Mouse (Mus musculus): Measurements from ENCODE around the gene Lonp2.

The Lonp2 gene

DNA sequence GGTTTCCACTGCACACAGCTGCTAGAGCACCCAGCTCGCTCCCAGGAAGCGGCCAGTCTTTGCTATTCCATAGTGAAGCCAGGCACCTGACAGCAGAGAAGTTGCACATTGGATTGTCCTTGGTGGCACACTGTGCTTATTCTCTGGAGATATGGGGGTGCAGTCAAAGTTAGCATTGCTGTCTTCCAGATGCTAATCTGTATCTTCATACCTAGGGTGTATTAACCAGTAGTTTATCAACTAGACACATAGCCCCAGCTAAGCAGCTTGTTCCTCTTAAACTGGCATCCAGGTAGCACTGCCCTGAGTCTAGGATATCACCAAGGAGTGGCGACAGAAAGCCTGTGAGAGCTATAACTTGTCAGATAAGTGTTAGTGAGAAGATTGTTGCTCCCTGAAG lies 88.8 kb downstream of the Lonp2 start:
- DNase-seq (ENCODE audit: low read depth in 2 of 2, low spot score in 2 of 2): no peak

DNA sequence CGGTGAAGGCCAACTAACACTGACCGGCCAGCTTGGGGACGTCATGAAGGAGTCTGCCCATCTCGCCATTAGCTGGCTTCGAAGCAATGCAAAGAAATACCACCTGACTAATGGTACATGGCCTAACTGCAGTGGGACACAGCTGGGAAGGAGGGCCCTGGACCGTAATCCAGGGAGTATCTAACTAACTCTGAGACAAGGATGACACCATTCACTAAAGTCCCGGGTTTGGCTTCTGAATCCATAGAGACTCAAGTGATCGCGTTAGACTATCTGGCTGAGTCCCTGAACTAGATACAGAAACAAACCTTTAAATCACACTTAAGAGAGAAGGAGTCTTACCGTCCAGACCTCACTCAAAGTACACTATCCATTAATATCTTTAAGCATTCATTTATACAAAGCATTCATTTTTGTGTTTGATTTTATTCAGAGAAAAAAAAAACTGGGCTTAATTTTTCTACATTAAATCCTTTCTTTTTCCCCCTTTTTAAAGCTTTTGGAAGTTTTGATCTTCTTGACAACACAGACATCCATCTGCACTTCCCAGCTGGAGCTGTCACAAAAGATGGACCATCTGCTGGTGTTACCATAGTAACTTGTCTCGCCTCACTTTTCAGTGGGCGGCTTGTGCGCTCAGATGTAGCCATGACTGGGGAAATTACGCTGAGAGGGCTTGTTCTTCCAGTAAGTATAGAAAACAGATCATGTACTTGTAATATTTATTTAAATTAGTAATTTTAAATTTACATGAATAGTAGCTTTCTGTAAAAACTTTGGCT lies 89.8 kb downstream of the Lonp2 start:
- no peak for DNase-seq (ENCODE audit: low read depth in 2 of 2, low spot score in 2 of 2)

DNA sequence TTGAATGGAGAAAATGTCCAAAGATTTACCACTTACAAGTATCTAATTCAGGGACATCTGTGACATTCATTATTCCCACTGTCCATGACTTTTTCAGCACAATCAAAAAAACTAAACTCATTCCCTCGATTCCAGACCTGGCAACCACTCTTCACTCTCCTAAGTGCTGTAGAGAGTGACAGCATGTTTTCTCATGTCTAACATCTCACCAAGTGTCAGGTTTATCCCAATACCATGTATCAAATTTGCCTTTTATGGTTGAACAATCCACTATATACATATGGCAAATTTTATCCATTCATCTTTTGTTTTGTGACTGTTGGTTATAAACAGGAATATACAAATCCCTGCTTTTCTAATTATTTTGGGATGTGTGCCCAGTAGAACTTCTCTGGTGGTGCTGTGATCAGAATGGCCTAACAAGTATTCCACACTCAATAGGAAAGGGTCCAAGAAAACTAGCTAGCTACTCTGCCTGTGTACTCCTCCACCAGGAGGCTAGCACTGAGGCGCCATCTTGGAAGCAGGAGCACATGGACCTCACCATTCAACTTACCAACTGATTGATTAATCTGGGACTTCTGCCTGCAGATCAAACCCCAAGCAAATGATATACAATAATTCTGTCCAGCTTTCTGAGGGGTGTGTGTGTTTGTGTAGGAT lies 94.6 kb downstream of the Lonp2 start:
- no peak for DNase-seq (ENCODE audit: low read depth in 2 of 2, low spot score in 2 of 2)

DNA sequence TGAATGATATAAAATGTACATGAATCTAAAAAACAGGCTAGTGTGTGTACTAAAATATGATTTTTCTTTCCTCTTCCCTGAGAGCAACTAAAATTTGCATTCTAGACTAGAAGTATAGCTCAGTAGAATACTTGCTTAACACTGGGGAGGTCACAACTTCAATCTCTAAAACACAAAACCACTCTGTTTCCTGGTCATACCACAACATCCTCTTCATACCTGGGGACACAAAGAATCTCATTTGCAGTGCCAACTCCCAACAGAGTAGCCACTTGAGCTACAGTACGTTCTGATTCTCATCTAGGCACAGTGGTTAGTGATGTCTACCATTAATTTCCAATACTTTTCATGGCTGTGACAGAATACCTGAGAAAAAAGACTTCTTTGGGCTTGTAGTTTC lies 95.5 kb downstream of the Lonp2 start:
- DNase-seq (ENCODE audit: low read depth in 2 of 2, low spot score in 2 of 2): no peak

DNA sequence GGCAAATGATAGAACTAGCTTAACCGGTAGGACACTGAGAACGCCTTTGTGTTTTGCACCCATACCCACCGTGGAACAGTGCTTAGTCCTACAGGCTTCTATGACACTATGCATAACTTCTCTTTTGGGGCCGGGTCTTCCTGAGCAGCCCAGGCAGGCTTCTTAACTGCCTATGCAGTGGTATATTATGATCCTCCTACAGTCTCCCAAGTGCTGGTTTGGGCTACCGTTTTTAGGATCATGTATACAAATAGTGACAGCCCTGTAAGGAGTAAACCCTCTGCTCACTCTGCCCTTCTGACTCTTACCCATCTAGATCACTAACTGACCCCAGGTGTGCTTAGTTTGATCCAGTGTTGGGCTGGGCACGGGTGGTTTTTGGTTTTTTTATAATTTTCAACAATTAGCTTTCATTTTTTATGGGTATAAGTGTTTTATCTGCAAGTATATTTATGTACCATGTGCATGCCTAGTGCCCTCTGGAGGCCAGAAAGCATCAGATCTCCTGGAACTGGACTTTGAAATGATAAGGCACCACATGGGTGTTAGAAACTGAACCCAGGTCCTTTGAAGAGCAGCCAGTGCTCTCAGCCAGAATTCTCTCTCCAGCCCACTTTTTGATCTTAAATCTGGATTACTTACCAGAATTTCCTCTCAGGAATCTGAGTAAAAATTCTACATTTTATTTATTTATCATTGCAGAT lies 97.1 kb downstream of the Lonp2 start:
- DNase-seq (ENCODE audit: low read depth in 2 of 2, low spot score in 2 of 2): peak in 1 of 2 experiments; percentile 50

DNA sequence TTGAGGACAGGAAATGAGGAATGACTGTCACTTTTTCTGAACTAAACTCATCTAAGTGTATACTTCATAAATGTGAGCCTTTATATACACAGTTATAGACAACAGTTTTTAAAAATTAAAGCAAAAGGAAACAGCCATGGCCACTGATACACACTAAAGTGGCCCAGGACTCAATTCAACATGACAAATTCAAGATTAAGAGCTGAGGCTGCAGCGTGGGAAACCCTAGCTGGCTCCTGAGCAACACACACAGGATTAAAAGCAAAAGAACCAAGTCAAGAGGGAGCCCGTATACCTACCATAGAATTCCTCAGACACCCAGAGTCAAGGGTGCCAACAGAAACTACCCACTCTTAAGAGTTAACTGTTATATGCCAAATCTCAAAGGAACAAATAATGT lies 97.6 kb downstream of the Lonp2 start:
- DNase-seq (ENCODE audit: low read depth in 2 of 2, low spot score in 2 of 2): no peak

DNA sequence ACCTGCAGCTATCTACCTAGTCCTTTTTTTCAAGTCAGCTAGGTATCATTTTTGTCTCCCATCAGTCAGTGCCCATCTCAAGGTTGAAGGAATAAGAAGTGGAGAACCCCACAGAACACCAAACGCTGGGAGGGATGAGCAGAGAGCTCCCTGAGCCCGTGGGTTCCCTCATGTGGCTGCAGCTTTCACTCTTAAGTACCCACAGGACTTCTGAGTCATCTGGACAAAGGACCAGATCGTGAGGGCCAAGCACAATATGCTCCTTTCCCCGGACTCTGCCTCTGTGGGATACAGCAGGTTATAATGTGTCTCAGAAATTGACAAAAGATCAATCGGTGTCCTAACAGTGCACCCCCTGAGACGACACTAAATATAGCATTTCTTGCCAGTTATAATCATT lies 103.1 kb downstream of the Lonp2 start:
- no peak for DNase-seq (ENCODE audit: low read depth in 2 of 2, low spot score in 2 of 2)

DNA sequence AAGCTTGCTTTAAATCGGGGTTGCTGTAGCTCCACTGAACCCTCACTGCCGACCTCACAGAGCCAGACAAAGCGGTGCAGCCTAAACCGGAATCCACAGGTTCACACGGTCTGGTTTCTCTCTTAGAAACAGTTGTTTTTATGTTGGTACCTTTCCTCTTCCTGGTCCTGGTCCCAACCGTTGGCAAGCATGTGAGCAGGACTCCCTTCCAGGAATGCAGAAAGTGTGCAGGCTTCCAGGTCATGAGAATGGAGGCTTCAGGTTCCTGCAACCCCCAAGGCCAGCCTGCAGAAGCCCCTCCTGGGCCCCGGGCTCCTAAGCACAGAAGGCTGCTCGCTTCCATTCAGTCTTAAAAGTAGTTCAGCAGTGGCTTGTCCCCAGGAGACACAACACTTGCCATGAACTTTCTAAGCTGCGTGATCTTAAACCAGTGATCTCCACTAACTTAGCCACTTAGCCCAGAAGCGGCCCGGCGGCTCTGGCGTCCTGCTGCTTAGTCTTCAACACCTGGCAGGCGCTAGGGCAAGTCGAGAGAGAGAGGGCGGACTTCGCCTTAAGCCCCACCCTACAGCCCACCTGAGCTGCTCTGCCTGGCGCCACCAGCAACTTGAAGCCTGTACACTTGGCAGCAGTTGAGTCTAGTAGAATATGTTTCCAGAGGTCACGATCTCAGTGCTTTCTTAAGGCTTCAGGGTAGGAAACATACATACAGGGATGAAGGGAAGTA lies 104.5 kb downstream of the Lonp2 start:
- no peak for DNase-seq (ENCODE audit: low read depth in 2 of 2, low spot score in 2 of 2)

DNA sequence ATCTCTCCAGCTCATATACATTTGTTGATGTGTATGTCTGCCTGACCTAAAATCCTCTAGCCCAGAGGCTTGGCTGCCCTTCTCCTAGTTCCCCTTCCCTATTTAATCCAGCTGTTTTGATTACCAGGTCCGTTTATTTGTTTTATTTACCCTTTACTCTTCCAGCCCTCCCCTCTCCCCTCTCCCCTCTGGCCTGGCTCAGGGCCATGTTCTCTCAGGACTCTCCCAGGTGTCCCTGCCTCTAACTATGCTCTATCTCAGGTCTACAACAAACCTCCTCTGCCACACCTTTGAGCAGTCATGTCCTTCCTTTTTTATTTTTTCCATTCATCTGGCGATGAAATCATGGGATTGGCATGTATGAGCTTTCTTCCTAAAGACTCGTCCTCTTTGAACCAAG lies 106.5 kb downstream of the Lonp2 start:
- no peak for DNase-seq (ENCODE audit: low read depth in 2 of 2, low spot score in 2 of 2)

DNA sequence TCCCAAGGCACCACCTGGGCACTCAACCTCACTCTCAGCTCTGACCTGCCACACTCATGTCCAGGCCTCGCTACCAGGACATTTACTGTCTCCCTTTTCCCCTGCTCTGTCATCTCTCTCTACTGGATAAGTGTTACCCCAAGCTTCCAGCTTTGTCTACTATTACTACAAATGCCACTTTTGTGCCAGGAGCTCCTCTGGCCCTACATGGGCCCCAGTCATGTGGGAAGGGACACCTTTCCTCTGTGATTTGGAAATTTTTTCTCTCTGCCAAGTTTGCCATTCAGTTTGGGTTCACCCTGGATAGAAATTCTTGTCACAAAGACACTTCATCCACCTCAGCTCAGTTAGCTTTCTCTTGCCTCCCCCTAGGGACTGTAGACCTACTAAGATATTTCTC lies 107.0 kb downstream of the Lonp2 start:
- DNase-seq (ENCODE audit: low read depth in 2 of 2, low spot score in 2 of 2): no peak

DNA sequence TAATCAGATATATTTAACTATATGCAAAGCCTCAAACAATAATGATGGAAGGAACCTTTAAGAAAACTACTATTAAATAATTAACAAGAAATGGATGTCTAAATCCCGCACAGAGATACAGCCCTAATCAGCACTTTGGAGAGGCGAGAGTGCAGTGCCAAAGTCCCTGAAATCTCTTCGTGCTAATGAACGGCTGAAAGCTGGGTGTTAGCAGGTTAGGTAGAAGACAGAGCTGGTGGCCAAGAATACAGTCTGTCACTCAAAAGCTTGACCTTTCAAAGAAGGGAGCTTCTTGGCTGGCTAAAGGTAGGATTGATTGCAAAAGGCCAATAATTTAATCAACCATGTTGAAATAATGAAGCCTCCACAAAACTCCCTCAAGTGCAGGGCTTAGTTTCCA lies 110.3 kb downstream of the Lonp2 start:
- DNase-seq (ENCODE audit: low read depth in 2 of 2, low spot score in 2 of 2): no peak

DNA sequence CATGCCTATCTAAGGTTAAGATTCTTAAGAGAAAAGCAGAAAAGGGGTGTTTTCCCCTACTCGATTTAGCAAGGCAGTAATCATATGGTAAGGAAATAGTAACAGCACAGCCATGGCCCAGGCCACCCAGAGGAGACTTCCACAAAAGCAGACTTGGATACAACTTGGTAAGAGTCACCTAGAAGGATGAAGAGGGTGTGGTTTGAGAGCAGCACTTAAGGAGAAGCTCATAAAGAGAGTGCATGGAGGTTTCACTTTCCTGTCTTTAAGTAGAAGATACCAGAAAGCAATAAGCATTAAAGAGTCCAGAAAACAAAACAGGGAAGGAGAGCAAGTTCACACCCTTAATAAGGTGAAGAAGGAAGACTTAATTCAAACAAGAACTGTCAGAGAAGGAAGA lies 111.1 kb downstream of the Lonp2 start:
- DNase-seq (ENCODE audit: low read depth in 2 of 2, low spot score in 2 of 2): no peak

DNA sequence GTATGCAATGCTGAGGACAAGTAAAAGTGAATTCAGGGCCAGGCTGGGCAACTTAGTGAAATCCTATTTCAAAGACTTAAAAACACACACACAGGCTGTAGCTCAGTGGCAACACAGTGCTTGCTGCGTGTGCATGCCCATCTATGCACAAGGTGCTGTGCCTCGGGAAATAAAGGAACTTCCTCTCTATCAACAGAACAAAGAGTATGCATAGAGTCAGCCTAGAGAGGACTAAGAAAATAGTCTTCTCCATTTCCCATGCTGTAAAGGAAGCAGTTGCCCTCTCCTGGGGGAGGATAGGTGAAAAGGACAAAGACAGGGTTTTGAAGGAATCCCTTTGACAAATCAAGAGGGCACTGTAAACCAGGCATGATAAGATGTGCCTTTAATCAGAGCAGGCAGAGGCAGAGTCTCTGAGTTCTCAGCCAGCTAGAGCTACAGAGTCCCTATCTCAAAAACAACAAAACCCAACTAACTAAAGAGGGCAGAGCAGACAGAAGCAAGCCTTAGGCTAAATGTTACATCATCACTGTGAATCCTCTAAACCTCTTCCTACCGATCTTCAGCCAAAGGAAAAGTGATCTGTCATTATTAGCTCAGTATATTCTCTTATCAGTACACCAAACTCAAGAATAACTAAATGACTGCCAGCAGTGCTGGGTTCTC lies 111.7 kb downstream of the Lonp2 start:
- peak in 1 of 2 experiments; percentile 21 for DNase-seq (ENCODE audit: low read depth in 2 of 2, low spot score in 2 of 2)

DNA sequence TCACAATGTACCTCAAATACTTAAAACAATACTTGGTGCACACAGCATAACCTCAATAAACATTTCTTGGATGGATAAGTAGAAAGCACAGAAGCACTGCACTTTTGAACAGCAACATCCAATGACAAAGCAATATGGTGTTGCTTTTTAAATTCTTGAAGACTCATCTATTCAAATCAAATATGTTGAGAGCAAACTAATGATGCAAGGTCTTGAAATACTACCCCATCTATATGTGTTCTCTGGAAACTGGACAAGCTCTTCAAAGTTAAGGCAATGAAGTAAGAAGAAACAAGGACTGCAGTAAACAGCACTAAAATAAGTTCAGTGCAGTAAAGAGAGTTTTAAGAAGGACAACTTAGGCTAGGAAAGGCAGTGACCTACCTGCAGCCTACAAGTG lies 117.1 kb downstream of the Lonp2 start:
- no peak for DNase-seq (ENCODE audit: low read depth in 2 of 2, low spot score in 2 of 2)

DNA sequence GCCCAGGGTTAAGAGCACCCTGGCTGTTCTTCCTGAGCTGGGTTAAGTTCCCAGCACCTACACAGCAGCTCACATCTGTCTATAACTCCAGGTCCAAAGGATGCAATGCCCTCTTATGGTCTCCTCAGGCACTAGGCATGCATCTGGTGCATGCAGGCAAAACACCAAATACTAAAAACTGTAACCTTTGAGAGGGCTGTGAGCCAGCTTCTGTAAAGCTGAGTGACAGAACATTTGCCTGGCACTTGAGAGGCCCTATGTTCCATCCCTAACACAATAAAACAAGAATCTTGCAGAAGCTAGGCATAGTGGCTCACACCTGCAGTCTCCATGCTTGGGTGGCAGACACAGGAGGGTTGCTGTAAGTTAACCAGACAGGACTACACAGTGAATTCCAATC lies 117.8 kb downstream of the Lonp2 start:
- no peak for DNase-seq (ENCODE audit: low read depth in 2 of 2, low spot score in 2 of 2)

DNA sequence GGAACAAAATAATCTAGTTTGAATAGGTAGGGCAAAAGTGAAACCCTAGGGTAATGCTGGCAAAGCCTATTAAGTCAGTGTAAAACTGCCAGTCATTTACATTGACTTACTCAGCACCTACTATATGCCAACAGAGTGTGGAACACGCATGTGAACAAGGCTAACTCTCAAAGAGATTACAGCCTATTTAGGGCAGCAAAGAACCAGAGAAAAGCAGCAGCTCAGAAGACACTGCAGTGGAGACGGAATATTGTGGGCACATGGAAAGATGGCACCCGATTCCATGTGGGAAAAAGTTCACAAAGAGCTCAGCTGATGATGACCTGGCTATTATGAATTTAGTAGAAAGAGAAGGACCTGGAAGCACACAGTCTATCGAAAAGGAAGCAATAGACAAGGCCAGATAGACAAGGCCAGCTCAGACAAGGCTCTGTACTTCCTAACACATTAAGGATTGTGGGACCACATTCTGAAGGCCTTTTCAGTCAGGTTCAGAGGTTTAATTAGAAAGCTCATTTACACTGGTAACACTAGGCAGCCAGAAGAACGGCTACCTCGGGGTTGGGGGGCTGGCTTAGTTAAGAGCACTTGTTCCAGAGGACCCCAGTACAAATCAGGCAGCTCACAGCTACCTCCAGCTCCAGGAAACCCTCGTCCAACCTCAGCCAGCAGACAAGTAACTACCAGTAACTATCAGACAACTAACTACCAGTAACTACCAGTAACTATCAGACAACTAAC lies 118.9 kb downstream of the Lonp2 start:
- DNase-seq (ENCODE audit: low read depth in 2 of 2, low spot score in 2 of 2): no peak

DNA sequence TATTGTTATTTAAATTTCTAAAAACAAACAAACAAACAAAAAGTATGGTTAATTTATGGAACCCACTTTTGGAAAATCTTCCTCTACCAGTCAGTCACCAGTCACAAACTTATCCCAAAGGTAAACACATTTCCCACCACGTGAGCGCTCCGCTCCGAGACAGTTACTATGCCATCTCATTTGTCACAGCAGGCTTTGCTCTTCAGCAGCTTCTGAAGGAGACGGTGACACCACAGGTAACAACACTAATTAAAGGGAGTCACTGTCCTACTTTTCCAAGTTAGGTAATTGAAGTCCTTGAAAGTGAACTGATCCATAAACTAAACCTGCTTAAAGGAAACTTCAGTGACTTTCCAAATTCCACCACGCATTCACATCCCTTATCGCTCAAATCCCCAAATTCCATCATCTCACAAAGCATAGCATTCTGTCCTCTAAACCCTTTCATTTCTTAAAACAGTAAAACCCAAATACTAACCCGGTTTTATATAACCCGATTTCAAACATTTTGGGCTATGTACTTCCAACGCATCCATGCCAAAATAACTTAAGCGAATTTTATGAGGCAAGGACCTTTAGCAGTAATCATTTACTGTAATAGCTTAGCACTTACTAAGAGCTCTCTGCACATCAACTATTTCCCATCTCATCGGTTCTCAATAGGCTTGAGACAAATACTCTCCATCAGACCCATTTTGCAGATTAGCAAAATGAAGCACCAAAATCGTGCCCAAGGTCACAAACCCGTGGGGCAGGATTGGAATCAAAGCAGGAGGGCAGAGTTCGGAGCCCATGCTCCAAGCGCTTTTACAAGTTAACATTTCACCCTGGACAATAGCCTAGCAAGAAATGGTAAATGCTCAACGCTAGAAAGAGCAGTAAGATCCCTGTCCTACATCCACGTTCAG lies 120.7 kb downstream of the Lonp2 start:
- DNase-seq (ENCODE audit: low read depth in 2 of 2, low spot score in 2 of 2): no peak

DNA sequence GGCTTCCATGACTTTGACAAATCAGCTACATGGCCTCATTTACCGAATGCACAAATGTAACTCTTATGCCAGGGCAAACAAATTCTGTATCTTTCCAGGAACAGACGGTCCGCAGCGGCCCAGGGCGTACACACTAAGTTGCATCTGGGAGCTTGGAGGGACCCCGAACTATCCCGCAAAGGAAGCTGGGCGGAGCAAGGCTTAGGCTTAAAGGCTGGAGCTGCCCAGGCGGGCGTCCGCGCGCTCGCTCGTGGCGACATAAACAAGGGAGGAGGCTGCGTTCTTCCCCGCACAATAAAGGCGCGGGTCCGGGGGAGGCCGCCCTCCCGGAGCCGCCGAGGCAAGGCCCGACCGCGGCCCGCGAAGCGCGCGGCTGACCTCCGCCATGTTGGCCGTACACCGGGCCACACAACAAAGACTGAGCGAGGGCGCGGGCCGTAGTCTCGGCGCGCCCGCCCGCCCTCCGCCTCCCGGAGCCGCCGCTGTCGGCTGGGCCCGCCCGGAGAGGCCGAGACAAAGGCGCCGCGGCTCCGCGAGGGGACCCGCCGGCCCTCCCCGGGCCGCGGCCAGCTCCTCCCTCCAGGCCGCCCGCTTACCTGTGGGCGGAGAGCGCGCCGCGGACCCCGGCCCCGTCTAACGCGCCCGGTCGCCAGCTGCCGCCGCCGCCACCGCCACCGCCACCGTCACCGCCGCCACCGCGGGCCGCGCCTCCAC lies 121.5 kb downstream of the Lonp2 start, which contains the start of the genes Gm10638 and Siah1a:
Gene Gm10638 (plus strand): TSS at position 479 of the 714 bp plus-strand sequence.
Gene Siah1a (minus strand): TSS at position 714 of the 714 bp plus-strand sequence.
- peak; percentile 33 to 44 for DNase-seq (ENCODE audit: low read depth in 2 of 2, low spot score in 2 of 2)
